Mouse (Mus musculus) thymus, adult 2 months (tissue): ENCODE results near the gene Tubb1. TPM values are rescaled to one million over a fixed set of nuclear protein-coding genes. Genes with fewer than 3 reads are reported as not detected.

Experiments
- DNase-seq: peaks from one replicate; pipeline ENCODE4 v3.0.0; 2021
- H3K27ac ChIP-seq: fragments of 200-500 bp; 2 replicates; pipeline ENCODE4 v1.5.1; 2012; ENCODE audit warnings: low read length, control low read depth; ENCODE audit not compliant: control insufficient read depth, insufficient read depth
- H3K27me3 ChIP-seq: fragments of 200-500 bp; 2 replicates; pipeline ENCODE4 v1.6.1; 2012; ENCODE audit warnings: mild to moderate bottlenecking, low read length, moderate library complexity, mixed read lengths; ENCODE audit not compliant: control insufficient read depth, insufficient read depth
- H3K36me3 ChIP-seq: fragments of 200-500 bp; 2 replicates; pipeline ENCODE4 v1.6.1; 2012; ENCODE audit warnings: mild to moderate bottlenecking, low read length, moderate library complexity; ENCODE audit not compliant: control insufficient read depth, insufficient read depth
- H3K4me1 ChIP-seq: fragments of 200-500 bp; replicated peaks from 2 replicates; pipeline ENCODE4 v1.6.1; 2012; ENCODE audit warnings: low read length; ENCODE audit not compliant: control insufficient read depth, insufficient read depth
- H3K4me3 ChIP-seq: fragments of 200-500 bp; 2 replicates; pipeline ENCODE4 v1.5.1; 2012; ENCODE audit warnings: mild to moderate bottlenecking, low read length, control low read depth, moderate library complexity; ENCODE audit not compliant: control insufficient read depth, insufficient read depth
- CTCF ChIP-seq: fragments of 200-500 bp; IDR thresholded peaks from 2 replicates; pipeline ENCODE4 v1.5.1; 2012; ENCODE audit warnings: mild to moderate bottlenecking, control low read depth, low read length, moderate library complexity, borderline replicate concordance; ENCODE audit not compliant: control insufficient read depth, poor library complexity, insufficient read depth; ENCODE audit errors: extremely low read depth
- POLR2A ChIP-seq: fragments of 200-500 bp; IDR thresholded peaks from 2 replicates; pipeline ENCODE4 v1.6.1; 2012; ENCODE audit warnings: mild to moderate bottlenecking, low read length, control low read depth, moderate library complexity; ENCODE audit not compliant: control insufficient read depth, poor library complexity, insufficient read depth; ENCODE audit errors: extremely low read depth
- WGBS: fragments of 180-500 bp; shearing (Covaris S2); methylation state at CpG from one replicate; pipeline ENCODE4 v1.1.7; 2018; 5-methylcytosine and 5-hydroxymethylcytosine counted together
- polyA plus RNA-seq: library from polyadenylated mRNA; depleted of rRNA; stranded (reverse); fragments of >200 nt; gene quantifications from 2 replicates; pipeline ENCODE4 v1.2.3, GENCODE M21; 2012; rRNA removed

Gene Tubb1
- 0.48 and 1.6 TPM in 2 replicates for polyA plus RNA-seq

DNA sequence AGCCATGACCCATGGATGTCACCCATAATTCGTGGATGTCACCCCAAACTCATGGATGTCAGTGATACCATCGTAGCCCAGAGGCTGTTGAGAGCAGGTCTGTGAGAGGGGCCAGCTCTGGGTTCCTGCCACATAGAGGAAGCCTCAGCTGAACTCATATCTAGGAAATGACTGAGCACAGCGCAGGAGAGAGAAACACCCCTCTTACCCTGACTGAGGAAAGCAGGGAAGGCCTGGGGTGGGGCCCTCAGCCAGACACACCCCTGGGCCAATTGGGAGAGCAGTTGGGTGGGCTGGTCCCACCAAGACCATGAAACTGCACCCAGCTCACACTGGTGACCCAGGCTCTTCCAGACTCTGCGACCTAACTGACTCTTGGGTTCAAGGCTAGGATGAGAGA lies at the start of gene Tubb1:
Gene Tubb1, plus strand, starts transcription at position 343 of the 400 bp plus-strand sequence.
- H3K27ac ChIP-seq: no peak within 1 kb of the TSS
- no peaks in the 10 kb centered on the region for H3K4me1 ChIP-seq
- H3K36me3 ChIP-seq: no peaks in the 10 kb centered on the region
- no peaks in the 10 kb centered on the region for H3K27me3 ChIP-seq
- no peak for TF ChIP-seq CTCF
- TF ChIP-seq POLR2A: no peak
- no peak within 1 kb of the TSS for H3K4me3 ChIP-seq
- 58% methylated on average over 4 of the region's 4 CpGs for WGBS
- DNase-seq: no peak

DNA sequence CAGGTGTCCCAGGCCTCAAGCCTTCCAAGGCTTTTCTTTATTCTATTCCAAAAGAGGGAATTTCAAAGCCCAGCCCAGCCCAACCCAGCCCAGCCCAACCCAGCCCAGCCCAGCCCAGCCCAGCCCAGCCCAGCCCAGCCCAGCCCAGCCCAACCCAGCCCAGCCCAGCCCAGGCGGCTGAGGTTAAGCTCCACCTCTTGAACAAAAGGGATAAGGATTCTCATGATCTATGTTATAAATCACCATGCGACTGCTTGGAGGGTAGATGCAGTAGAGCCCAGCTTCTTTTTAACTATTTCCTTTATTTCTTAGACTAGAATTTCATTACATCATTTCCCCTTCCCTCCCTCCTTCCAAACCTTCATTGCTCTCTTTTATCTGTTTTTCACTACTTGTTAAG lies 40.3 kb upstream of the Tubb1 start:
- no peak for TF ChIP-seq POLR2A
- no peak for TF ChIP-seq CTCF
- no peak overlapping the region for H3K4me3 ChIP-seq
- no peak overlapping the region for H3K27ac ChIP-seq
- 94% methylated on average over 2 of the region's 2 CpGs for WGBS
- no peaks in the 10 kb centered on the region for H3K4me1 ChIP-seq
- no peaks in the 10 kb centered on the region for H3K36me3 ChIP-seq
- no peaks in the 10 kb centered on the region for H3K27me3 ChIP-seq
- DNase-seq: no peak

DNA sequence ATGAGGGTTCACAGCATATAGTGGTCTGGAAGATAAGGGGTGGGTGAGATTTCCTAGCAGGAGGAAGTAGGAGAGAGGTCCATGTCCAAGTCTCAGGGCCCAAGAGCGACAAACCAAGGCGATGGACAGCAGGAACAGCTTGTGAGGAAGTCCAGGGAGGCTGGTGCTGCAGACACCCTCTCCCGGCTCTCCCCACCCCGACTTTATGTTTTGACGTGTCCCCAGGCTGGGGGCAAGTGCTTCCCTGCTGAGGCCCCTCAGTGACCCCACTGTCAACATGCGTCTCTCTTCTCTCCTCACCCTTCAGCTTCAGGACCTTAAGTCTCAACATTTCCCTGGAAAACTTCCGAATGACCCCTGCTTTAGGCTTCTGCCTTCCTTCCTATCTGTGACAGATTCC lies 37.4 kb upstream of the Tubb1 start:
- TF ChIP-seq CTCF (no peak), POLR2A (no peak)
- no peaks in the 10 kb centered on the region for H3K36me3 ChIP-seq
- no peak overlapping the region for H3K4me3 ChIP-seq
- H3K27me3 ChIP-seq: no peaks in the 10 kb centered on the region
- no peak for DNase-seq
- no peak overlapping the region for H3K27ac ChIP-seq
- whole genome bisulfite sequencing: 87% methylated on average over 7 of the region's 7 CpGs
- H3K4me1 ChIP-seq: peaks cover 6% of the 10 kb centered on the region

DNA sequence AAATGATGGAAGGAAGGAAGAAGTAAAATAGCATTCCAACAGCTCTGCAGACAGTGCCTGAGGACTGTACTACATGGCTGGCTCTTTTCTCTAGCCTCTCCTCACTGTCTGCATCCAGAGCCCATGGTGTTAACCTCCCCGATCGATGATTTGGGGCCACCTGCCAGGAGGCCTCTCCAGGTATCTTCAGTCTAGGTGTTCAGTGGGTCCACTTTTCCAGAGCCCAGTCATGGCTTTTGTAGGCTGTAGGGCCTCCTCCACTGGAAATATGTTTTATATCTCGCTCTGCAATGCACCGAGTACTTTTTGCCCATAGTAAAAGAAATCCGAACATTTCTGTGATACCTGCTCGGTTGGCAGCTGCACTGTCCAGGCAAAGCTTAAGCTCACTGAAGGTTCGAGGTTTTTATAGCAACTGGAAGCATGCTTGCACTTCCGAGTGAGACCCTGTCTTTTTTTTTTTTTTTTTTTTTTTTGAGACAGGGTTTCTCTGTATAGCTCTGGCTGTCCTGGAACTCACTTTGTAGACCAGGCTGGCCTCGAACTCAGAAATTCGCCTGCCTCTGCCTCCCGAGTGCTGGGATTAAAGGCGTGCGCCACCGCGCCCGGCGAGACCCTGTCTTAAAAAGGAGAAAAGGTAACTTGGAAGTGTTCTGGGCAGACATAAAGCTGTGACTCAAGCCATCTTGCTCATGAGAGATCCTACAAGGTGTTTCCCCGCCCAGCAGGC lies 35.3 kb upstream of the Tubb1 start:
- no peak overlapping the region for H3K27ac ChIP-seq
- TF ChIP-seq POLR2A: no peak
- TF ChIP-seq CTCF: no peak
- DNase-seq: no peak
- H3K27me3 ChIP-seq: no peaks in the 10 kb centered on the region
- no peak overlapping the region for H3K4me3 ChIP-seq
- no peaks in the 10 kb centered on the region; the same call in 1 of the 2 replicates for H3K36me3 ChIP-seq
- peaks cover 6% of the 10 kb centered on the region for H3K4me1 ChIP-seq
- WGBS: 61% methylated on average over 18 of the region's 18 CpGs

DNA sequence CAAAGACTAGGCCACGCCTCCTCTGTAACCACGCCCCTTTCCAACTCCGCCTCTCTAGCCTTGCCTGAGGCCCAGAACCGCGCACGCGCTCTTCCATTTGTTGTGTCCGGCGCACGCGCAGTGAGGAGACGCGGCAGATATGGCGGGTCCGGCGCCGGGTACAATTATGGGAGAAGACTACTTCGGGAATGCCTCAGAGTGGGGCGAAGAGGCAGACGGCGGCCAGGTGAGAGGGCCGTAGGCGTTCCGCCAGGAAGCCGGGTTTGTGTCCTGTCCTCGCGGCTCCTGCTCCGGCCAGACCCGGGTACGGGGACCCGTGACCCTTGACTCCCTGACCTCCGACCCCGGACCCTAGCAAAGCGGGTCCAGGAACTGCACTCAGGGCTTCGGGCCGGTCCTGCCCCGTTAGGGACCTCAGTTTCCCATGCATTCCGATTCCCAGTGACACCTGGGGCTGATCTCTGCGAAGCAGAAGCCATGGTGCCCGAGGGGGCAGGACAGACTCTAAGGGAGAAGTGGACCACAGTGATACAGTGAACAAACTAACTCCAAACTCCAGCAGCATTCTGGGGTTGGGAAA lies 34.7 kb upstream of the Tubb1 start, which contains the start of gene Nelfcd:
Gene Nelfcd, plus strand, starts transcription at position 74 of the 580 bp plus-strand sequence.
- peaks cover 6% of the 10 kb centered on the region for H3K4me1 ChIP-seq
- under 1% methylated on average over 40 of the region's 40 CpGs for WGBS
- peak within 1 kb of the TSS; percentile 83 for H3K4me3 ChIP-seq
- no peaks in the 10 kb centered on the region for H3K27me3 ChIP-seq
- DNase-seq: peak; percentile 94
- no peak within 1 kb of the TSS for H3K27ac ChIP-seq
- H3K36me3 ChIP-seq: no peaks in the 10 kb centered on the region; the same call in 1 of the 2 replicates
- TF ChIP-seq POLR2A: peak; percentile 76
- peak; percentile 35; the same call in 1 of the 2 replicates for TF ChIP-seq CTCF

DNA sequence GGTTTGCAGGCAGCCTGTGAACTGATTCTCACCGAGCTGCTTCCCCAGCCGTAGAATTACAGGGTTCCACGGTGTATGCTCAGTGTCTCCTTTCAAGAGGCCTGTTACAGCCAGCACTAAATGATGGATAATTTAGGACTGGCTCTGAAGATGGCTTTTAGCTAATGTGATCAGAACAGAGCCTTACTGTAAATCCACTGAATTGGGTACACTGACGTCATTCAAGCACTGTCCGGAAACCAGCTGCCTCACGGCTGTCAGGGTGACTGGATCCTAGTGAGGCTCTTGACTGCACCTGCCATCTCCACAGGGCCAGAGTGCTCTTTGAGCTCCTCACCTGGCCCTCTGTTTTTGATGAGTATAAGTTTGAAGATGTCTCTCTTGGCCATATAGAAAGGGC lies 29.4 kb upstream of the Tubb1 start:
- DNase-seq: no peak
- Histone ChIP-seq H3K4me1 (peaks cover 5% of the 10 kb centered on the region), H3K27me3 (no peaks in the 10 kb centered on the region), H3K36me3 (peaks cover 17% of the 10 kb centered on the region), H3K4me3 (no peak overlapping the region), H3K27ac (no peak overlapping the region)
- TF ChIP-seq POLR2A (no peak), CTCF (no peak)
- WGBS: 96% methylated on average over 6 of the region's 6 CpGs
